Mouse (Mus musculus) adrenal gland, adult 2 months (tissue): Measurements from ENCODE around the gene Inmt. TPM values are rescaled to one million over a fixed set of nuclear protein-coding genes. Genes with fewer than 3 reads are reported as not detected.

Experiments
- DNase-seq: peaks from one replicate; pipeline ENCODE4 v3.0.0; 2021
- polyA plus RNA-seq: library from polyadenylated mRNA; depleted of rRNA; stranded (reverse); fragments of >200 nt; gene quantifications from 2 replicates; pipeline ENCODE4 v1.2.3, GENCODE M21; 2012; rRNA removed
- total RNA-seq, 2 experiments: library from RNA; stranded (reverse); gene quantifications; 2 replicates each; pipeline ENCODE4 v1.2.3; 2021

Gene Inmt
- total and polyA plus RNA-seq, 3 experiments = 3.8 to 28.9 (median 8.9) TPM

GRCm38 (mm10) chr6:55169818-55170217 lies 5.0 kb downstream of the Inmt start:
- no peak for DNase-seq

GRCm38 (mm10) chr6:55166777-55167463 lies 7.9 kb downstream of the Inmt start:
- peak; percentile 63 for DNase-seq

GRCm38 (mm10) chr6:55163046-55163584 lies 11.7 kb downstream of the Inmt start:
- DNase-seq = no peak

GRCm38 (mm10) chr6:55161311-55161761 lies 13.5 kb downstream of the Inmt start:
- DNase-seq = no peak

- no peak for DNase-seq
These were observed 15.6 kb downstream of the Inmt start for GRCm38 (mm10) chr6:55159256-55159655.

GRCm38 (mm10) chr6:55152226-55152625 lies 22.6 kb downstream of the Inmt start:
- no peak for DNase-seq

- DNase-seq = no peak
These were observed 28.7 kb downstream of the Inmt start for GRCm38 (mm10) chr6:55146138-55146537.

- no peak for DNase-seq
These were observed 29.6 kb downstream of the Inmt start for GRCm38 (mm10) chr6:55145285-55145684.

- DNase-seq = no peak
These were observed 36.5 kb downstream of the Inmt start for GRCm38 (mm10) chr6:55138343-55138742.

GRCm38 (mm10) chr6:55133425-55133824 lies 41.4 kb downstream of the Inmt start:
- no peak for DNase-seq

GRCm38 (mm10) chr6:55132794-55133193 lies 42.0 kb downstream of the Inmt start, which contains the start of gene Crhr2:
Crhr2 (minus strand) TSS chr6:55133016.
- no peak for DNase-seq

- DNase-seq = no peak
These were observed 43.5 kb downstream of the Inmt start for GRCm38 (mm10) chr6:55131301-55131700.

- no peak for DNase-seq
These were observed 44.2 kb downstream of the Inmt start for GRCm38 (mm10) chr6:55130631-55131030.

GRCm38 (mm10) chr6:55128391-55128790 lies 46.5 kb downstream of the Inmt start:
- peak; percentile 24 for DNase-seq

GRCm38 (mm10) chr6:55126576-55126975 lies 48.3 kb downstream of the Inmt start:
- DNase-seq = no peak

- no peak for DNase-seq
These were observed 51.8 kb downstream of the Inmt start for GRCm38 (mm10) chr6:55123056-55123455.

Other genes with a start within 250 kb of the Inmt start
- 10 to 100 TPM in 1 of 2 experiments, 1 to 10 TPM in 1; 9.2 to 13.1 TPM for gene Nod1, start 202.4 kb downstream of the Inmt start, total RNA-seq
- 24.8 and 28.8 TPM in 2 replicates for gene Nod1, start 202.4 kb downstream of the Inmt start, polyA plus RNA-seq
- gene Ggct, start 182.1 kb downstream of the Inmt start, total RNA-seq = 1 to 10 TPM; 6.2 to 6.4 TPM
- 0.68 and 0.97 TPM in 2 replicates for gene Ggct, start 182.1 kb downstream of the Inmt start, polyA plus RNA-seq
- 10 to 100 TPM; 78.6 to 92.2 TPM for gene Gars, start 137.0 kb downstream of the Inmt start, total RNA-seq
- 32.1 and 48.1 TPM in 2 replicates for gene Gars, start 137.0 kb downstream of the Inmt start, polyA plus RNA-seq
- gene Crhr2, start 42.0 kb downstream of the Inmt start, total RNA-seq = not detected
- gene Crhr2, start 42.0 kb downstream of the Inmt start, polyA plus RNA-seq = 0.22 and 0.23 TPM in 2 replicates
- gene Mindy4, start 28.3 kb upstream of the Inmt start, total RNA-seq = 1 to 10 TPM; 2.9 to 5.6 TPM
- 5.5 and 5.9 TPM in 2 replicates for gene Mindy4, start 28.3 kb upstream of the Inmt start, polyA plus RNA-seq
- 10 to 100 TPM; 35.1 to 85.4 TPM for gene Aqp1, start 161.4 kb upstream of the Inmt start, total RNA-seq
- gene Aqp1, start 161.4 kb upstream of the Inmt start, polyA plus RNA-seq = 135 and 204 TPM in 2 replicates
- gene Ghrhr, start 201.3 kb upstream of the Inmt start, total RNA-seq = not detected
- gene Ghrhr, start 201.3 kb upstream of the Inmt start, polyA plus RNA-seq = not detected in 2 replicates